Mouse (Mus musculus): ENCODE measurements around the gene Gm21095. TPM values are rescaled to one million over a fixed set of nuclear protein-coding genes. Genes with fewer than 3 reads are reported as not detected.
"Not testable (repeated sequence)": the region's sequence is repeated elsewhere in the genome, so short reads cannot be mapped to it uniquely, and the experiment has no call there.

The Gm21095 gene
- polyA plus RNA-seq (2014; fragmentation: Nextera tagmentation; extraction: Ambion mirVana), result not detected in 2 replicates

- H3K27me3 ChIP-seq (replicated peaks; ENCODE audit: control insufficient read depth, insufficient read depth, low read length); DNase-seq (ENCODE audit: low spot score); H3K4me2 ChIP-seq (ENCODE audit: low read length); H3K27ac ChIP-seq (ENCODE audit: low read depth); H3K9ac ChIP-seq (ENCODE audit: low read length); H3K9me3 ChIP-seq (ENCODE audit: control insufficient read depth, low read length); H3K36me3 ChIP-seq (ENCODE audit: control insufficient read depth, insufficient read depth, low read length); ATAC-seq (replicated peaks; ENCODE audit: low FRiP score, low TSS enrichment, low read depth); H3K4me3 ChIP-seq (ENCODE audit: low read depth, low read length); H3K4me1 ChIP-seq (replicated peaks; ENCODE audit: control insufficient read depth, insufficient read depth, low read length): not testable (repeated sequence)
- WGBS, result no CpG with 5 or more reads among the region's 6 CpGs
Measured at GRCm38 (mm10) chrY:84096979-84097378, at the start of gene Gm21095. Gene Gm21095, plus strand, starts transcription at chrY:84097279.
